In the genomic region with DNA sequence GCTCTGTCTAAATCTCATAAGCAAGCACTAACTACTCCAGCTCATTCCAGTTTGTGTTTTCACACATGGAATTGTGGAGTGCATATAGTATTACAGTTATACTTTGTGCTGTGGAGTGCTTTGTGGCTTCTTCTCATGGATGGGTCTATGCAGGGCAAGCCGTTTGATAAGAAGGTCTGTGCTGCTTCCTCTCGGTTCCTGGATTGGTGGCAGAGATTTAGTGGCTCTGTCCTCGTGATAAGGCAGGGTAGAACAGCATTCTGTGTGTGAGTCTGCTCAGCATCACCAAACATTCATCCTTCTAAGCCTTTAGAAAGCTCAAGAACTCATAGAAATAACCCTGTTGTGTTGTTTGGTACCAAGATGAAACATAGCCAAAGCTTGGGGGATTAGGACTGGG, we compare ENCODE assay signal across 26 mouse cellular contexts.
"Had no signal": no experiment of that assay in that cellular context is flagged by ENCODE, and none has a peak within 500 bp of the region (broad histone marks: within the 10 kb centered on the region; RNA-seq: fewer than 3 reads in every experiment).

No protein-coding gene starts in this region.

- ATAC-seq: forebrain, embryonic 13.5 days; forebrain, embryonic 15.5 days; forebrain, embryonic 16.5 days had no signal

- H3K4me2 ChIP-seq: embryonic facial prominence, embryonic 12.5 days; embryonic facial prominence, embryonic 13.5 days; embryonic facial prominence, embryonic 15.5 days; forebrain, embryonic 12.5 days; forebrain, embryonic 13.5 days; forebrain, embryonic 15.5 days had no signal

- H3K27me3 ChIP-seq: embryonic facial prominence, embryonic 12.5 days; embryonic facial prominence, embryonic 13.5 days; embryonic facial prominence, embryonic 15.5 days; forebrain, embryonic 12.5 days; forebrain, embryonic 13.5 days; forebrain, embryonic 15.5 days had no signal

- DNase-seq: cerebellum, adult 8-10 months; cerebellum, adult 9-10 months; cerebellum, adult 9-11 months; cerebellum, postnatal 10 days; cerebellum, postnatal 14 days; cerebellum, postnatal 25 days; cerebellum, postnatal 36 days; embryo, embryonic 11 days; gastrocnemius, adult 2 months; gastrocnemius, postnatal 10 days; gastrocnemius, postnatal 14 days; gastrocnemius, postnatal 25 days; gastrocnemius, postnatal 36 days; heart, adult 11 months; heart, adult 18-20 months; heart, adult 2 months had no signal

- H3K36me3 ChIP-seq: embryonic facial prominence, embryonic 10.5 days; embryonic facial prominence, embryonic 12.5 days; embryonic facial prominence, embryonic 13.5 days; embryonic facial prominence, embryonic 15.5 days; forebrain, embryonic 12.5 days; forebrain, embryonic 15.5 days had no signal

- H3K27ac ChIP-seq: embryonic facial prominence, embryonic 10.5 days; embryonic facial prominence, embryonic 12.5 days; embryonic facial prominence, embryonic 13.5 days; embryonic facial prominence, embryonic 15.5 days; forebrain, embryonic 10.5 days; forebrain, embryonic 12.5 days; forebrain, embryonic 13.5 days; gastrocnemius, adult 2 months; heart, adult 2 months had no signal

- H3K4me3 ChIP-seq: embryonic facial prominence, embryonic 10.5 days; embryonic facial prominence, embryonic 12.5 days; embryonic facial prominence, embryonic 13.5 days; embryonic facial prominence, embryonic 15.5 days; erythroblast, embryonic 14.5 days; forebrain, embryonic 10.5 days; forebrain, embryonic 12.5 days; forebrain, embryonic 13.5 days; forebrain, embryonic 15.5 days; gastrocnemius, adult 2 months; heart, adult 2 months had no signal

- H3K9me3 ChIP-seq: embryonic facial prominence, embryonic 10.5 days; embryonic facial prominence, embryonic 12.5 days; embryonic facial prominence, embryonic 13.5 days; embryonic facial prominence, embryonic 15.5 days; forebrain, embryonic 10.5 days; forebrain, embryonic 12.5 days; forebrain, embryonic 13.5 days; forebrain, embryonic 15.5 days had no signal

- H3K9ac ChIP-seq: embryonic facial prominence, embryonic 12.5 days; embryonic facial prominence, embryonic 13.5 days; embryonic facial prominence, embryonic 15.5 days; forebrain, embryonic 12.5 days; forebrain, embryonic 13.5 days; forebrain, embryonic 15.5 days had no signal
